Mouse (Mus musculus) MEL (cell line): Measurements from ENCODE around the gene 4930404N11Rik. TPM values are rescaled to one million over a fixed set of nuclear protein-coding genes. Genes with fewer than 3 reads are reported as not detected.

ENCODE experiments used
- DNase-seq: peaks from one replicate; pipeline ENCODE4 v3.0.0; 2011; ENCODE audit warnings: low read depth, low spot score
- H3K27ac ChIP-seq: 2 replicates; pipeline ENCODE4 v1.5.1; 2012; ENCODE audit warnings: low read depth, mild to moderate bottlenecking, control low read depth, low read length, moderate library complexity; ENCODE audit not compliant: control insufficient read depth
- H3K27me3 ChIP-seq, 2 experiments: fragments of 150-350 bp in 1 of 2; sonication (generic) in 1 of 2; 2 replicates each; pipeline ENCODE4 v1.6.1; 2012; ENCODE audit warnings: low read length in 2 of 2, mild to moderate bottlenecking in 2 of 2, improper control_type of control experiment in 1 of 2, moderate library complexity in 1 of 2; ENCODE audit not compliant: insufficient read depth in 2 of 2, control insufficient read depth in 1 of 2
- H3K36me3 ChIP-seq, 2 experiments: 2 replicates each; pipeline ENCODE4 v1.6.1; 2012 to 2014; ENCODE audit warnings: low read length in 2 of 2, improper control_type of control experiment in 1 of 2, inconsistent platforms in 1 of 2, mild to moderate bottlenecking in 1 of 2; ENCODE audit not compliant: insufficient read depth in 2 of 2, control insufficient read depth in 1 of 2
- H3K4me1 ChIP-seq, 2 experiments: fragments of 150-350 bp in 1 of 2; sonication (generic) in 1 of 2; 2 replicates each; pipeline ENCODE4 v1.6.1; 2012; ENCODE audit warnings: low read length in 2 of 2, improper control_type of control experiment in 1 of 2, mild to moderate bottlenecking in 1 of 2; ENCODE audit not compliant: insufficient read depth in 2 of 2, control insufficient read depth in 1 of 2
- H3K4me3 ChIP-seq, 2 experiments: fragments of 150-350 bp in 1 of 2; sonication (generic) in 1 of 2; 2 replicates each; pipeline ENCODE4 v1.5.1; 2012; ENCODE audit warnings: low read depth in 2 of 2, low read length in 2 of 2, mild to moderate bottlenecking in 2 of 2, moderate library complexity in 2 of 2, control low read depth in 1 of 2, improper control_type of control experiment in 1 of 2; ENCODE audit not compliant: control insufficient read depth in 1 of 2, insufficient read depth in 1 of 2
- H3K79me2 ChIP-seq: 2 replicates; pipeline ENCODE4 v1.6.1; 2012; ENCODE audit warnings: mild to moderate bottlenecking, low read length, moderate library complexity; ENCODE audit not compliant: control insufficient read depth, poor library complexity, insufficient read depth
- H3K9ac ChIP-seq: 2 replicates; pipeline ENCODE4 v1.6.1; 2012; ENCODE audit warnings: low read depth, mild to moderate bottlenecking, control low read depth, low read length, moderate library complexity; ENCODE audit not compliant: control insufficient read depth, poor library complexity, severe bottlenecking
- H3K9me3 ChIP-seq: fragments of 150-350 bp; sonication (generic); replicated peaks from 2 replicates; pipeline ENCODE4 v1.6.1; 2012; ENCODE audit warnings: mild to moderate bottlenecking, low read length, improper control_type of control experiment, moderate library complexity; ENCODE audit not compliant: insufficient read depth
- BHLHE40 ChIP-seq: IDR thresholded peaks from 2 replicates; pipeline ENCODE4 v1.6.1; 2012; ENCODE audit warnings: low read depth, mild to moderate bottlenecking, inconsistent platforms, low read length, improper control_type of control experiment, borderline replicate concordance
- CHD1 ChIP-seq: IDR thresholded peaks from 2 replicates; pipeline ENCODE4 v1.6.1; 2012; ENCODE audit warnings: low read depth, mild to moderate bottlenecking, inconsistent platforms, low read length, improper control_type of control experiment
- CHD2 ChIP-seq: IDR thresholded peaks from 2 replicates; pipeline ENCODE4 v1.6.1; 2011; ENCODE audit warnings: low read length, improper control_type of control experiment
- CTCF ChIP-seq, 3 experiments: IDR thresholded peaks in 2 of 3; conservative IDR thresholded peaks in 1 of 3; 2 replicates each; pipeline ENCODE4 v1.5.1; 2011 to 2012; ENCODE audit warnings: low read length in 3 of 3, low read depth in 2 of 3, mild to moderate bottlenecking in 2 of 3, improper control_type of control experiment in 1 of 3, inconsistent platforms in 1 of 3, mixed read lengths in 1 of 3, moderate library complexity in 1 of 3; ENCODE audit not compliant: control insufficient read depth in 1 of 3, insufficient read depth in 1 of 3, poor library complexity in 1 of 3, severe bottlenecking in 1 of 3
- ETS1 ChIP-seq: IDR thresholded peaks from 2 replicates; pipeline ENCODE4 v1.6.1; 2012; ENCODE audit warnings: low read depth, mild to moderate bottlenecking, inconsistent platforms, low read length, improper control_type of control experiment, moderate library complexity
- GABPA ChIP-seq: IDR thresholded peaks from 2 replicates; pipeline ENCODE4 v1.6.1; 2012; ENCODE audit warnings: low read depth, mild to moderate bottlenecking, inconsistent platforms, low read length, improper control_type of control experiment, moderate library complexity
- HCFC1 ChIP-seq: IDR thresholded peaks from 2 replicates; pipeline ENCODE4 v1.6.1; 2012; ENCODE audit warnings: low read depth, mild to moderate bottlenecking, inconsistent platforms, low read length, improper control_type of control experiment, moderate library complexity
- MAX ChIP-seq: IDR thresholded peaks from 2 replicates; pipeline ENCODE4 v1.6.1; 2011; ENCODE audit warnings: low read length, improper control_type of control experiment
- MAZ ChIP-seq: IDR thresholded peaks from 2 replicates; pipeline ENCODE4 v1.6.1; 2012; ENCODE audit warnings: low read depth, mild to moderate bottlenecking, inconsistent platforms, low read length, improper control_type of control experiment
- MXI1 ChIP-seq: IDR thresholded peaks from 2 replicates; pipeline ENCODE4 v1.6.1; 2011; ENCODE audit warnings: mild to moderate bottlenecking, low read depth, low read length, improper control_type of control experiment
- MYB ChIP-seq: IDR thresholded peaks from 2 replicates; pipeline ENCODE4 v1.6.1; 2011; ENCODE audit warnings: mild to moderate bottlenecking, low read depth, low read length, improper control_type of control experiment
- MYC ChIP-seq: IDR thresholded peaks from 2 replicates; pipeline ENCODE4 v1.6.1; 2011; ENCODE audit warnings: low read depth, mild to moderate bottlenecking, low read length, improper control_type of control experiment, moderate library complexity
- NELFE ChIP-seq: IDR thresholded peaks from 2 replicates; pipeline ENCODE4 v1.6.1; 2011; ENCODE audit warnings: low read depth, low read length, improper control_type of control experiment
- POLR2AphosphoS2 ChIP-seq: IDR thresholded peaks from 2 replicates; pipeline ENCODE4 v1.6.1; 2011; ENCODE audit warnings: low read length, improper control_type of control experiment
- POLR2AphosphoS5 ChIP-seq: IDR thresholded peaks from 2 replicates; pipeline ENCODE4 v1.6.1; 2012; ENCODE audit warnings: low read depth, borderline replicate concordance, mild to moderate bottlenecking, inconsistent platforms, low read length, moderate library complexity, mixed read lengths
- RCOR1 ChIP-seq: IDR thresholded peaks from 2 replicates; pipeline ENCODE4 v1.6.1; 2012; ENCODE audit warnings: low read depth, mild to moderate bottlenecking, inconsistent platforms, low read length, improper control_type of control experiment
- SIN3A ChIP-seq: IDR thresholded peaks from 2 replicates; pipeline ENCODE4 v1.6.1; 2012; ENCODE audit warnings: low read length, improper control_type of control experiment, inconsistent platforms
- TCF12 ChIP-seq: IDR thresholded peaks from 2 replicates; pipeline ENCODE4 v1.6.1; 2014; ENCODE audit warnings: low read depth, mild to moderate bottlenecking, inconsistent platforms, low read length, improper control_type of control experiment, moderate library complexity
- USF2 ChIP-seq, 2 experiments: IDR thresholded peaks; 2 replicates each; pipeline ENCODE4 v1.6.1; 2011 to 2012; ENCODE audit warnings: improper control_type of control experiment in 2 of 2, low read length in 2 of 2, borderline replicate concordance in 1 of 2, inconsistent platforms in 1 of 2, low read depth in 1 of 2, mild to moderate bottlenecking in 1 of 2; ENCODE audit not compliant: insufficient read depth in 1 of 2
- ZKSCAN1 ChIP-seq: IDR thresholded peaks from 2 replicates; pipeline ENCODE4 v1.6.1; 2012; ENCODE audit warnings: low read depth, mild to moderate bottlenecking, inconsistent platforms, low read length, improper control_type of control experiment, moderate library complexity
- ZNF384 ChIP-seq: IDR thresholded peaks from 2 replicates; pipeline ENCODE4 v1.6.1; 2012; ENCODE audit warnings: low read depth, mild to moderate bottlenecking, inconsistent platforms, low read length, improper control_type of control experiment
- polyA plus RNA-seq, 2 experiments: library from polyadenylated mRNA; stranded (reverse) in 1 of 2; unstranded in 1 of 2; fragments of >175 nt in 1 of 2; fragments of >200 nt in 1 of 2; gene quantifications; 2 replicates each; pipeline versions ENCODE4 v1.2.1 to v1.2.4; 2012; ENCODE audit warnings: low replicate concordance in 2 of 2, low read depth in 1 of 2; ENCODE audit not compliant: insufficient read length in 2 of 2, insufficient read depth in 1 of 2, missing spikeins in 1 of 2
- total RNA-seq: library from RNA; depleted of rRNA; stranded (reverse); fragments of 300-350 nt; gene quantifications from 2 replicates; pipeline ENCODE4 v1.2.3, GENCODE M21; 2012

The 4930404N11Rik gene
- total and polyA plus RNA-seq, 3 experiments: 3.1 to 12.1 TPM; not detected in 1

GRCm38 (mm10) chr10:81400371-81401204 lies 35.0 kb upstream of the 4930404N11Rik start:
- H3K79me2 ChIP-seq: no peaks in the 10 kb centered on the region
- DNase-seq: no peak
- TF ChIP-seq ZNF384 (no peak), CHD2 (no peak), CTCF (IDR thresholded peaks at IDR 0.05 in 2 of 3, conservative IDR thresholded peaks at IDR 0.05 in 1 of 3; ENCODE audit: control insufficient read depth in 1 of 3, insufficient read depth in 1 of 3, low read depth in 2 of 3, low read length in 3 of 3, poor library complexity in 1 of 3, severe bottlenecking in 1 of 3) (no peak), ETS1 (no peak), USF2 (IDR thresholded peaks at IDR 0.05; ENCODE audit: borderline replicate concordance in 1 of 2, insufficient read depth in 1 of 2, low read depth in 1 of 2, low read length in 2 of 2) (no peak), HCFC1 (no peak), TCF12 (no peak), RCOR1 (no peak), POLR2AphosphoS2 (no peak), MAZ (no peak), CHD1 (no peak), GABPA (no peak), ZKSCAN1 (no peak), POLR2AphosphoS5 (no peak), MYB (no peak)
- TF ChIP-seq, all 39 proteins: peak for 0
- Histone ChIP-seq H3K9ac (no peak overlapping the region), H3K4me1 (peaks cover 0 to 8% of the 10 kb centered on the region in 2 experiments; a peak in 2 of 4 replicates), H3K36me3 (peaks cover 0 to 4% of the 10 kb centered on the region in 2 experiments; a peak in 2 of 4 replicates), H3K4me3 (no peak overlapping the region), H3K27ac (no peak overlapping the region), H3K27me3 (no peaks in the 10 kb centered on the region), H3K9me3 (no peaks in the 10 kb centered on the region)

GRCm38 (mm10) chr10:81399798-81400308 lies 34.2 kb upstream of the 4930404N11Rik start:
- DNase-seq: no peak
- TF ChIP-seq POLR2AphosphoS2 (no peak), SIN3A (no peak), HCFC1 (no peak), ZKSCAN1 (no peak), CHD1 (no peak), MXI1 (no peak), NELFE (no peak), MAX (no peak), MYC (no peak), BHLHE40 (no peak)
- Histone ChIP-seq H3K27ac (no peak overlapping the region), H3K36me3 (peaks cover 0 to 3% of the 10 kb centered on the region in 2 experiments; a peak in 2 of 4 replicates), H3K4me1 (peaks cover 0 to 3% of the 10 kb centered on the region in 2 experiments; a peak in 2 of 4 replicates), H3K27me3 (no peaks in the 10 kb centered on the region), H3K9ac (no peak overlapping the region), H3K4me3 (no peak overlapping the region), H3K9me3 (no peaks in the 10 kb centered on the region), H3K79me2 (no peaks in the 10 kb centered on the region)
